Mouse (Mus musculus): ENCODE data around the gene Tmem39a. TPM values are rescaled to one million over a fixed set of nuclear protein-coding genes. Genes with fewer than 3 reads are reported as not detected.

The Tmem39a gene
- polyA plus RNA-seq, 1 experiment: 126 TPM

GRCm38 (mm10) chr16:38536544-38537146, 21.9 kb upstream of the Tmem39a start:
- Histone ChIP-seq H3K4me3 (ENCODE audit: control insufficient read depth, insufficient read depth, low read length) (no peak overlapping the region), H3K36me3 (ENCODE audit: control insufficient read depth, insufficient read depth, low read length) (no peaks in the 10 kb centered on the region; the same call in 1 of the 2 replicates), H3K27me3 (ENCODE audit: control insufficient read depth, insufficient read depth, low read length) (no peaks in the 10 kb centered on the region), H3K4me1 (replicated peaks; ENCODE audit: control insufficient read depth, insufficient read depth, low read length) (no peaks in the 10 kb centered on the region), H3K27ac (ENCODE audit: control insufficient read depth, insufficient read depth, low read length) (no peak overlapping the region)
- DNase-seq: peak; percentile 77
- TF ChIP-seq POLR2A (IDR thresholded peaks at IDR 0.05; ENCODE audit: control insufficient read depth, extremely low read depth, insufficient read depth, low read length, poor library complexity): no peak
- TF ChIP-seq CTCF (IDR thresholded peaks at IDR 0.05; ENCODE audit: borderline replicate concordance, control insufficient read depth, extremely low read depth, insufficient read depth, low read length, poor library complexity): peak; percentile 63; the same call in 1 of the 2 replicates
- WGBS: 44% methylated on average over 8 of the region's 8 CpGs

- no peak for DNase-seq
- peaks cover 4% of the 10 kb centered on the region; the same call in 1 of the 2 replicates for H3K36me3 ChIP-seq (ENCODE audit: control insufficient read depth, insufficient read depth, low read length)
- TF ChIP-seq POLR2A (IDR thresholded peaks at IDR 0.05; ENCODE audit: control insufficient read depth, extremely low read depth, insufficient read depth, low read length, poor library complexity): no peak
- TF ChIP-seq CTCF (IDR thresholded peaks at IDR 0.05; ENCODE audit: borderline replicate concordance, control insufficient read depth, extremely low read depth, insufficient read depth, low read length, poor library complexity): no peak
- H3K27me3 ChIP-seq (ENCODE audit: control insufficient read depth, insufficient read depth, low read length): no peaks in the 10 kb centered on the region
- 93% methylated on average over 13 of the region's 13 CpGs for WGBS
- H3K27ac ChIP-seq (ENCODE audit: control insufficient read depth, insufficient read depth, low read length): no peak overlapping the region
- H3K4me3 ChIP-seq (ENCODE audit: control insufficient read depth, insufficient read depth, low read length): no peak overlapping the region
- H3K4me1 ChIP-seq (replicated peaks; ENCODE audit: control insufficient read depth, insufficient read depth, low read length): no peaks in the 10 kb centered on the region
Measured at GRCm38 (mm10) chr16:38538716-38539380, 19.6 kb upstream of the Tmem39a start.

- Histone ChIP-seq H3K27ac (ENCODE audit: control insufficient read depth, insufficient read depth, low read length) (no peak overlapping the region), H3K4me3 (ENCODE audit: control insufficient read depth, insufficient read depth, low read length) (no peak overlapping the region), H3K4me1 (replicated peaks; ENCODE audit: control insufficient read depth, insufficient read depth, low read length) (peaks cover 8% of the 10 kb centered on the region), H3K36me3 (ENCODE audit: control insufficient read depth, insufficient read depth, low read length) (no peaks in the 10 kb centered on the region), H3K27me3 (ENCODE audit: control insufficient read depth, insufficient read depth, low read length) (no peaks in the 10 kb centered on the region)
- TF ChIP-seq POLR2A (IDR thresholded peaks at IDR 0.05; ENCODE audit: control insufficient read depth, extremely low read depth, insufficient read depth, low read length, poor library complexity) (no peak), CTCF (IDR thresholded peaks at IDR 0.05; ENCODE audit: borderline replicate concordance, control insufficient read depth, extremely low read depth, insufficient read depth, low read length, poor library complexity) (no peak)
- WGBS: 94% methylated on average over 1 of the region's 1 CpGs
- DNase-seq: no peak
Measured at GRCm38 (mm10) chr16:38548000-38548399, 10.5 kb upstream of the Tmem39a start.

GRCm38 (mm10) chr16:38549479-38550396, 8.8 kb upstream of the Tmem39a start, which contains the start of gene Poglut1:
Gene Poglut1, minus strand, starts transcription at chr16:38550258.
- no peaks in the 10 kb centered on the region for H3K36me3 ChIP-seq (ENCODE audit: control insufficient read depth, insufficient read depth, low read length)
- peak; percentile 71; the same call in 1 of the 2 replicates for TF ChIP-seq POLR2A (IDR thresholded peaks at IDR 0.05; ENCODE audit: control insufficient read depth, extremely low read depth, insufficient read depth, low read length, poor library complexity)
- no peak for TF ChIP-seq CTCF (IDR thresholded peaks at IDR 0.05; ENCODE audit: borderline replicate concordance, control insufficient read depth, extremely low read depth, insufficient read depth, low read length, poor library complexity)
- H3K27me3 ChIP-seq (ENCODE audit: control insufficient read depth, insufficient read depth, low read length): no peaks in the 10 kb centered on the region
- peak within 1 kb of the TSS; percentile 99 for H3K4me3 ChIP-seq (ENCODE audit: control insufficient read depth, insufficient read depth, low read length)
- 5% methylated on average over 54 of the region's 54 CpGs for WGBS
- H3K27ac ChIP-seq (ENCODE audit: control insufficient read depth, insufficient read depth, low read length): no peak within 1 kb of the TSS
- peak; percentile 73 for DNase-seq
- H3K4me1 ChIP-seq (replicated peaks; ENCODE audit: control insufficient read depth, insufficient read depth, low read length): peaks cover 8% of the 10 kb centered on the region

- DNase-seq: no peak
- WGBS: 92% methylated on average over 3 of the region's 3 CpGs
- H3K27me3 ChIP-seq (ENCODE audit: control insufficient read depth, insufficient read depth, low read length): no peaks in the 10 kb centered on the region
- no peaks in the 10 kb centered on the region for H3K4me1 ChIP-seq (replicated peaks; ENCODE audit: control insufficient read depth, insufficient read depth, low read length)
- H3K4me3 ChIP-seq (ENCODE audit: control insufficient read depth, insufficient read depth, low read length): no peak overlapping the region
- no peak overlapping the region for H3K27ac ChIP-seq (ENCODE audit: control insufficient read depth, insufficient read depth, low read length)
- H3K36me3 ChIP-seq (ENCODE audit: control insufficient read depth, insufficient read depth, low read length): no peaks in the 10 kb centered on the region
- TF ChIP-seq CTCF (IDR thresholded peaks at IDR 0.05; ENCODE audit: borderline replicate concordance, control insufficient read depth, extremely low read depth, insufficient read depth, low read length, poor library complexity) (no peak), POLR2A (IDR thresholded peaks at IDR 0.05; ENCODE audit: control insufficient read depth, extremely low read depth, insufficient read depth, low read length, poor library complexity) (no peak)
Measured at GRCm38 (mm10) chr16:38555988-38556387, 2.5 kb upstream of the Tmem39a start.
